Mouse (Mus musculus): ENCODE data around the gene Sfmbt1. TPM values are rescaled to one million over a fixed set of nuclear protein-coding genes. Genes with fewer than 3 reads are reported as not detected.
A peak's percentile ranks its signal among the peaks of the same experiment; 100 is the strongest.

Sfmbt1 gene
- total and polyA plus RNA-seq, 3 experiments: 9.4 to 33.0 (median 13.7) TPM

- Histone ChIP-seq H3K27me3 (ENCODE audit: control insufficient read depth in 1 of 2, insufficient read depth in 2 of 2, low read length in 2 of 2) (no peaks in the 10 kb centered on the region), H3K36me3 (ENCODE audit: control insufficient read depth in 1 of 2, insufficient read depth in 2 of 2, low read length in 2 of 2) (peaks cover 0 to 22% of the 10 kb centered on the region in 2 experiments), H3K4me1 (ENCODE audit: control insufficient read depth in 1 of 2, insufficient read depth in 2 of 2, low read length in 2 of 2) (peaks cover 9 to 11% of the 10 kb centered on the region in 2 experiments), H3K79me2 (ENCODE audit: control insufficient read depth, insufficient read depth, low read length, poor library complexity) (peaks cover 46% of the 10 kb centered on the region), H3K27ac (ENCODE audit: control insufficient read depth, low read depth, low read length) (no peak overlapping the region), H3K9me3 (replicated peaks; ENCODE audit: insufficient read depth, low read length) (no peaks in the 10 kb centered on the region), H3K4me3 (ENCODE audit: control insufficient read depth in 1 of 2, insufficient read depth in 1 of 2, low read depth in 2 of 2, low read length in 2 of 2) (no peak overlapping the region), H3K9ac (ENCODE audit: control insufficient read depth, low read depth, low read length, poor library complexity, severe bottlenecking) (no peak overlapping the region)
- TF ChIP-seq E2F4 (IDR thresholded peaks at IDR 0.05; ENCODE audit: borderline replicate concordance, low read depth, low read length) (no peak), ZC3H11A (IDR thresholded peaks at IDR 0.05; ENCODE audit: low read depth, low read length) (no peak), MXI1 (IDR thresholded peaks at IDR 0.05; ENCODE audit: low read depth, low read length) (no peak), ZNF384 (IDR thresholded peaks at IDR 0.05; ENCODE audit: low read depth, low read length) (no peak), ETS1 (IDR thresholded peaks at IDR 0.05; ENCODE audit: low read depth, low read length) (peak; percentile 46; the same call in 1 of the 2 replicates), MYC (IDR thresholded peaks at IDR 0.05; ENCODE audit: low read depth, low read length) (no peak), RAD21 (IDR thresholded peaks at IDR 0.05; ENCODE audit: low read depth, low read length) (no peak), CHD2 (IDR thresholded peaks at IDR 0.05; ENCODE audit: low read length) (no peak), USF2 (IDR thresholded peaks at IDR 0.05; ENCODE audit: borderline replicate concordance in 1 of 2, insufficient read depth in 1 of 2, low read depth in 1 of 2, low read length in 2 of 2) (no peak), UBTF (IDR thresholded peaks at IDR 0.05; ENCODE audit: borderline replicate concordance, insufficient read depth, low read depth, low read length) (no peak), GATA1 (IDR thresholded peaks at IDR 0.05; ENCODE audit: low read depth, low read length) (peak; percentile 47; the same call in 1 of the 2 replicates), SIN3A (IDR thresholded peaks at IDR 0.05; ENCODE audit: low read length) (peak; percentile 37; the same call in 1 of the 2 replicates), RCOR1 (IDR thresholded peaks at IDR 0.05; ENCODE audit: low read depth, low read length) (peak; percentile 77; the same call in 1 of the 2 replicates), HCFC1 (IDR thresholded peaks at IDR 0.05; ENCODE audit: low read depth, low read length) (no peak), EP300 (IDR thresholded peaks at IDR 0.05; ENCODE audit: low read depth in 1 of 2, low read length in 2 of 2) (peak; percentile 38 to 50; a peak in 2 of 4 replicates), KAT2A (conservative IDR thresholded peaks at IDR 0.05; ENCODE audit: low read depth, low read length) (no peak), NELFE (IDR thresholded peaks at IDR 0.05; ENCODE audit: low read depth, low read length) (no peak), CTCF (IDR thresholded peaks at IDR 0.05 in 2 of 3, conservative IDR thresholded peaks at IDR 0.05 in 1 of 3; ENCODE audit: control insufficient read depth in 1 of 3, insufficient read depth in 1 of 3, low read depth in 2 of 3, low read length in 3 of 3, poor library complexity in 1 of 3, severe bottlenecking in 1 of 3) (no peak), ZMIZ1 (IDR thresholded peaks at IDR 0.05; ENCODE audit: low read depth, low read length) (no peak), GABPA (IDR thresholded peaks at IDR 0.05; ENCODE audit: low read depth, low read length) (no peak), POLR2A (IDR thresholded peaks at IDR 0.05; ENCODE audit: control insufficient read depth in 1 of 2, insufficient read depth in 1 of 2, low read depth in 1 of 2, low read length in 2 of 2, poor library complexity in 1 of 2) (no peak), SMC3 (IDR thresholded peaks at IDR 0.05; ENCODE audit: low read depth, low read length) (no peak)
- DNase-seq (ENCODE audit: low read depth, low spot score): peak; percentile 60
Measured at GRCm38 (mm10) chr14:30736413-30736812, 21.8 kb downstream of the Sfmbt1 start.

All from MEL (cell line).